Mouse (Mus musculus) forebrain, embryonic 14.5 days (tissue): ENCODE results near the gene Ptprk. TPM values are rescaled to one million over a fixed set of nuclear protein-coding genes. Genes with fewer than 3 reads are reported as not detected.
A peak's percentile ranks its signal among the peaks of the same experiment; 100 is the strongest.

Source experiments
- ATAC-seq: fragments of 200-750 bp; cut with Nextera tagmentation; 2 replicates; pipeline ENCODE4 v1.8.0; 2017; ENCODE audit warnings: mild to moderate bottlenecking, moderate library complexity
- DNase-seq: peaks from one replicate; pipeline ENCODE4 v3.0.0-alpha.2; 2015; ENCODE audit warnings: low spot score
- H3K27ac ChIP-seq: fragments of 300-500 bp; sonication (generic); 2 replicates; pipeline ENCODE4 v1.5.1; 2014; ENCODE audit warnings: low read depth, mild to moderate bottlenecking, control low read depth, low read length, moderate library complexity
- H3K27me3 ChIP-seq: fragments of 300-500 bp; sonication (generic); replicated peaks from 2 replicates; pipeline ENCODE4 v1.6.1; 2014; ENCODE audit warnings: low read length, control low read depth, mixed read lengths; ENCODE audit not compliant: control insufficient read depth, insufficient read depth
- H3K36me3 ChIP-seq: fragments of 300-500 bp; sonication (generic); 2 replicates; pipeline ENCODE4 v1.6.1; 2014; ENCODE audit warnings: low read length, control low read depth; ENCODE audit not compliant: control insufficient read depth, insufficient read depth
- H3K4me1 ChIP-seq: fragments of 300-500 bp; sonication (generic); 2 replicates; pipeline ENCODE4 v1.6.1; 2014; ENCODE audit warnings: antibody characterized with exemption, low read length, control low read depth; ENCODE audit not compliant: control insufficient read depth, insufficient read depth
- H3K4me2 ChIP-seq: fragments of 300-500 bp; sonication (generic); 2 replicates; pipeline ENCODE4 v1.6.1; 2014; ENCODE audit warnings: mild to moderate bottlenecking, control low read depth, low read length
- H3K4me3 ChIP-seq: fragments of 300-500 bp; sonication (generic); 2 replicates; pipeline ENCODE4 v1.5.1; 2014; ENCODE audit warnings: low read depth, low read length, control low read depth
- H3K9ac ChIP-seq: fragments of 300-500 bp; sonication (generic); 2 replicates; pipeline ENCODE4 v1.6.1; 2014; ENCODE audit warnings: mild to moderate bottlenecking, low read length, control low read depth, moderate library complexity
- H3K9me3 ChIP-seq: fragments of 300-500 bp; sonication (generic); replicated peaks from 2 replicates; pipeline ENCODE4 v1.6.1; 2016; ENCODE audit warnings: low read length, control low read depth, mixed read lengths; ENCODE audit not compliant: control insufficient read depth
- WGBS: fragments of 180-500 bp; shearing (Covaris S2); extraction: QIAGEN DNeasy Blood & Tissue Kit; methylation state at CpG from one replicate; pipeline ENCODE4 v1.1.7; 2014; 5-methylcytosine and 5-hydroxymethylcytosine counted together
- polyA plus RNA-seq: library from polyadenylated mRNA; unstranded; fragments of >200 nt; fragmentation: Nextera tagmentation; extraction: Ambion mirVana; gene quantifications from 2 replicates; pipeline ENCODE4 v1.2.1, GENCODE M21; 2014

Gene Ptprk
- polyA plus RNA-seq, 1 experiment from 2014 or later, result 14.7 TPM

DNA sequence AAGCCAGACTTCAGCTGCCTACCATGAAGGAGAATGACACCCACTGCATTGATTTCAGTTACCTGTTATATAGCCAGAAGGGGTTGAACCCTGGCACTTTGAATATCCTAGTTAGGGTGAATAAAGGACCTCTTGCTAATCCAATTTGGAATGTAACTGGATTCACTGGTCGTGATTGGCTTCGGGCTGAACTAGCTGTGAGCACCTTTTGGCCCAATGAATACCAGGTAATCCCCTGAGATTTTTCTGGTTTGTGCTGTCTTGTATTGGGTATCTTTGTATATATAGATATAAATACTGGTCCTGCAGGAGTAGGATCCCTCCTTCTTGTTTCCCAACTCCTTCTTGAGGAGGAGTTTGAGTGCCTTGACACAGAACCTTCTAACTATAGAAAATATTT lies 188.9 kb downstream of the Ptprk start:
- H3K9me3 ChIP-seq, result no peaks in the 10 kb centered on the region

GRCm38 (mm10) chr10:28270273-28270672 lies 195.7 kb downstream of the Ptprk start:
- H3K9me3 ChIP-seq, result no peaks in the 10 kb centered on the region
- no peak overlapping the region for H3K9ac ChIP-seq
- ATAC-seq, result no peak
- 77% methylated on average over 4 of the region's 4 CpGs for WGBS
- H3K36me3 ChIP-seq, result no peaks in the 10 kb centered on the region
- H3K4me2 ChIP-seq, result no peak overlapping the region
- no peaks in the 10 kb centered on the region for H3K4me1 ChIP-seq
- no peak overlapping the region for H3K27ac ChIP-seq
- H3K4me3 ChIP-seq, result no peak overlapping the region
- no peaks in the 10 kb centered on the region for H3K27me3 ChIP-seq
- no peak for DNase-seq

More for the DNA sequence above, 188.9 kb downstream of the Ptprk start:
- Histone ChIP-seq H3K27ac (no peak overlapping the region), H3K36me3 (no peaks in the 10 kb centered on the region), H3K9ac (no peak overlapping the region), H3K4me2 (no peak overlapping the region), H3K27me3 (no peaks in the 10 kb centered on the region), H3K4me3 (no peak overlapping the region), H3K4me1 (no peaks in the 10 kb centered on the region)
- DNase-seq (no peak), ATAC-seq (no peak)
- 72% methylated on average over 2 of the region's 2 CpGs for WGBS

GRCm38 (mm10) chr10:28271729-28272606 lies 197.3 kb downstream of the Ptprk start:
- Histone ChIP-seq H3K27ac (no peak overlapping the region), H3K9me3 (no peaks in the 10 kb centered on the region), H3K27me3 (no peaks in the 10 kb centered on the region), H3K36me3 (no peaks in the 10 kb centered on the region), H3K4me3 (no peak overlapping the region), H3K4me2 (no peak overlapping the region), H3K4me1 (no peaks in the 10 kb centered on the region), H3K9ac (no peak overlapping the region)
- no peak for DNase-seq
- no peak for ATAC-seq
- WGBS, result 78% methylated on average over 8 of the region's 8 CpGs

DNA sequence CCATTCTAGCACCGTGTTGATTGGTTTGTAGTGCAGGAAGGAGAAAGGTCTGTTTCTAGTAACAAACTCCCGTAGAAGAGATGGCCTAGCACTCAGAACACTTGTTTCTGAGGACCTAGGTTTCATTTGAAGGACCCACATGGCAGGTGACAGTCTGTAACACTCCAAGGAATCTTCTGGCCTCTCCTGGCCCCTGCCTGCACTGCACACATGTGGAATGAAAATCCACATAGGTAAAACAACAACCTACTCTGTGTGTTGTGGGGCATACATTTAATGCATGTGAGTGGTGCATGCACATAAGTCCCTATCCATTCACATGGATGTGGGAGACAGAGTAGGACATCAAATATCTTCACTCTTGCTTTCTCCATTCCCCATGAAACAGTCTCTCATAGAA lies 204.1 kb downstream of the Ptprk start:
- no peak for ATAC-seq

GRCm38 (mm10) chr10:28297531-28297930 lies 222.9 kb downstream of the Ptprk start:
- no peak for ATAC-seq
- WGBS, result 82% methylated on average over 1 of the region's 1 CpGs

More for the DNA sequence above, 204.1 kb downstream of the Ptprk start:
- H3K27ac ChIP-seq, result no peak overlapping the region
- no peaks in the 10 kb centered on the region for H3K27me3 ChIP-seq
- H3K9ac ChIP-seq, result no peak overlapping the region
- H3K4me3 ChIP-seq, result no peak overlapping the region
- DNase-seq, result no peak
- H3K4me2 ChIP-seq, result no peak overlapping the region
- H3K4me1 ChIP-seq, result no peaks in the 10 kb centered on the region
- H3K9me3 ChIP-seq, result no peaks in the 10 kb centered on the region
- WGBS, result 91% methylated on average over 2 of the region's 2 CpGs
- H3K36me3 ChIP-seq, result no peaks in the 10 kb centered on the region

GRCm38 (mm10) chr10:28299207-28299606 lies 224.6 kb downstream of the Ptprk start:
- no peaks in the 10 kb centered on the region for H3K27me3 ChIP-seq
- H3K27ac ChIP-seq, result no peak overlapping the region
- WGBS, result 87% methylated on average over 4 of the region's 4 CpGs
- H3K4me1 ChIP-seq, result no peaks in the 10 kb centered on the region
- H3K9me3 ChIP-seq, result no peaks in the 10 kb centered on the region
- H3K9ac ChIP-seq, result no peak overlapping the region
- DNase-seq (no peak), ATAC-seq (no peak)
- H3K4me2 ChIP-seq, result no peak overlapping the region
- H3K4me3 ChIP-seq, result no peak overlapping the region
- no peaks in the 10 kb centered on the region for H3K36me3 ChIP-seq

More at GRCm38 (mm10) chr10:28297531-28297930, 222.9 kb downstream of the Ptprk start:
- DNase-seq, result no peak
- Histone ChIP-seq H3K27me3 (no peaks in the 10 kb centered on the region), H3K36me3 (no peaks in the 10 kb centered on the region), H3K27ac (no peak overlapping the region), H3K9me3 (no peaks in the 10 kb centered on the region), H3K9ac (no peak overlapping the region), H3K4me3 (no peak overlapping the region), H3K4me1 (no peaks in the 10 kb centered on the region), H3K4me2 (no peak overlapping the region)

DNA sequence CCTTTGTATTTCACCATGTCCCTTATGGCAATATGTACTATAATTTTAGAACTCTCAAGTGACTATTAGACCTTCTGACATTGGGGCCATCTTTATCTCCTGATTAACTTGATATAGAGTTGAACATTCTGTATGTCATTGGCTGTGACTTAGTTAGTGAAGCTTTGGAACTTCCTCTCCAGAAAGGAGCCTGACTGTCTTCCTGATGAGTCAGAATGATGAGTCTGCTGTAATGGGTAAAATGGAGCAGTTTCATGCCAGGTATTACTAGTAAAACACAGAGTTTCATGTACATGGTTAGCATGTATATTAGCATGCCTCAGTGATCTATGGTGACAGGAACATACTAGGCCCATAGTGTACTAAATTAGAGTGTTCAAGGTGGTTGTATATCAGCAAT lies 229.2 kb downstream of the Ptprk start:
- no peak for ATAC-seq
- DNase-seq, result no peak

GRCm38 (mm10) chr10:28304292-28304875 lies 229.8 kb downstream of the Ptprk start:
- DNase-seq, result no peak
- Histone ChIP-seq H3K9ac (no peak overlapping the region), H3K27me3 (no peaks in the 10 kb centered on the region), H3K4me3 (no peak overlapping the region), H3K36me3 (no peaks in the 10 kb centered on the region), H3K9me3 (no peaks in the 10 kb centered on the region), H3K4me1 (no peaks in the 10 kb centered on the region), H3K4me2 (no peak overlapping the region), H3K27ac (no peak overlapping the region)
- ATAC-seq, result no peak
- 86% methylated on average over 4 of the region's 4 CpGs for WGBS

More for the DNA sequence above, 229.2 kb downstream of the Ptprk start:
- Histone ChIP-seq H3K9me3 (no peaks in the 10 kb centered on the region), H3K4me2 (no peak overlapping the region), H3K4me3 (no peak overlapping the region), H3K4me1 (no peaks in the 10 kb centered on the region), H3K27ac (no peak overlapping the region), H3K27me3 (no peaks in the 10 kb centered on the region), H3K36me3 (no peaks in the 10 kb centered on the region), H3K9ac (no peak overlapping the region)

- ATAC-seq (no peak), DNase-seq (peak; percentile 16)
- no peak overlapping the region for H3K9ac ChIP-seq
- H3K9me3 ChIP-seq, result no peaks in the 10 kb centered on the region
- no peaks in the 10 kb centered on the region for H3K36me3 ChIP-seq
- H3K27ac ChIP-seq, result no peak overlapping the region
- no peak overlapping the region for H3K4me2 ChIP-seq
- 42% methylated on average over 6 of the region's 6 CpGs for WGBS
- no peaks in the 10 kb centered on the region for H3K27me3 ChIP-seq
- H3K4me1 ChIP-seq, result no peaks in the 10 kb centered on the region
- H3K4me3 ChIP-seq, result no peak overlapping the region
These were observed 231.9 kb downstream of the Ptprk start for GRCm38 (mm10) chr10:28306451-28307086.
